Mouse (Mus musculus) embryonic facial prominence, embryonic 12.5 days (tissue): Measurements from ENCODE around the gene Taar2. TPM values are rescaled to one million over a fixed set of nuclear protein-coding genes. Genes with fewer than 3 reads are reported as not detected.

Experiments
- ATAC-seq: fragments of 200-750 bp; cut with Nextera tagmentation; 2 replicates; pipeline ENCODE4 v1.8.0; 2017; ENCODE audit not compliant: insufficient number of reproducible peaks, insufficient read depth, low FRiP score, low TSS enrichment
- H3K27ac ChIP-seq: fragments of 300-500 bp; sonication (generic); 2 replicates; pipeline ENCODE4 v1.5.1; 2016; ENCODE audit warnings: mild to moderate bottlenecking
- H3K27me3 ChIP-seq: fragments of 300-500 bp; sonication (generic); 2 replicates; pipeline ENCODE4 v1.6.1; 2016; ENCODE audit warnings: mild to moderate bottlenecking, moderate library complexity
- H3K36me3 ChIP-seq: fragments of 300-500 bp; sonication (generic); 2 replicates; pipeline ENCODE4 v1.6.1; 2016; ENCODE audit warnings: mild to moderate bottlenecking
- H3K4me1 ChIP-seq: fragments of 300-500 bp; sonication (generic); 2 replicates; pipeline ENCODE4 v1.6.1; 2016
- H3K4me2 ChIP-seq: fragments of 300-500 bp; sonication (generic); replicated peaks from 2 replicates; pipeline ENCODE4 v1.6.1; 2016; ENCODE audit warnings: mild to moderate bottlenecking, moderate library complexity
- H3K4me3 ChIP-seq: fragments of 300-500 bp; sonication (generic); 2 replicates; pipeline ENCODE4 v1.5.1; 2016; ENCODE audit warnings: mild to moderate bottlenecking
- H3K9ac ChIP-seq: fragments of 300-500 bp; sonication (generic); 2 replicates; pipeline ENCODE4 v1.6.1; 2016; ENCODE audit warnings: mild to moderate bottlenecking, moderate library complexity
- H3K9me3 ChIP-seq: fragments of 300-500 bp; sonication (generic); 2 replicates; pipeline ENCODE4 v1.6.1; 2016; ENCODE audit warnings: mild to moderate bottlenecking, moderate library complexity
- WGBS: fragments of 180-500 bp; shearing (Covaris S2); methylation state at CpG from one replicate; pipeline ENCODE4 v1.1.7; 2016; 5-methylcytosine and 5-hydroxymethylcytosine counted together
- polyA plus RNA-seq: library from polyadenylated mRNA; unstranded; fragments of >200 nt; fragmentation: Nextera tagmentation; extraction: Ambion mirVana; gene quantifications from 2 replicates; pipeline ENCODE4 v1.2.1, GENCODE M21; 2016

Gene Taar2
- polyA plus RNA-seq, 1 experiment from 2014 or later: not detected

DNA sequence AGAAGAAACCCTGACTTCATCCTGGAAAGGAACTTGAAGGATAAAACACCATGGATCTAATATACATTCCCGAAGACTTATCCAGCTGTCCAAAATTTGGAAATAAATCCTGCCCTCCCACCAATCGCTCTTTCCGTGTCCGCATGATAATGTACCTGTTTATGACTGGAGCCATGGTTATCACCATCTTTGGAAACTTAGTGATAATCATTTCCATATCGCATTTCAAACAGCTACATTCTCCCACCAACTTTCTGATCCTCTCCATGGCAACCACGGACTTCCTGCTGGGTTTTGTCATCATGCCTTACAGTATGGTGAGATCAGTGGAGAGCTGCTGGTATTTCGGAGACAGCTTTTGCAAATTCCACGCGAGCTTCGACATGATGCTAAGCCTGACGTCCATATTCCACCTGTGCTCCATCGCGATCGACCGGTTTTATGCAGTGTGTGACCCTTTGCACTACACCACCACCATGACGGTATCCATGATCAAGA is 11.2 kb downstream of the Taar2 start, which contains the start of gene Taar3:
Gene Taar3 (plus strand): TSS at position 51 of the 498 bp plus-strand sequence.
- H3K9ac ChIP-seq: no peak within 1 kb of the TSS
- H3K36me3 ChIP-seq: no peaks in the 10 kb centered on the region
- H3K27me3 ChIP-seq: no peaks in the 10 kb centered on the region
- H3K4me2 ChIP-seq: no peak within 1 kb of the TSS
- no peaks in the 10 kb centered on the region for H3K4me1 ChIP-seq
- WGBS: 85% methylated on average over 16 of the region's 16 CpGs
- H3K27ac ChIP-seq: no peak within 1 kb of the TSS
- no peak for ATAC-seq
- H3K9me3 ChIP-seq: no peaks in the 10 kb centered on the region
- no peak within 1 kb of the TSS for H3K4me3 ChIP-seq

DNA sequence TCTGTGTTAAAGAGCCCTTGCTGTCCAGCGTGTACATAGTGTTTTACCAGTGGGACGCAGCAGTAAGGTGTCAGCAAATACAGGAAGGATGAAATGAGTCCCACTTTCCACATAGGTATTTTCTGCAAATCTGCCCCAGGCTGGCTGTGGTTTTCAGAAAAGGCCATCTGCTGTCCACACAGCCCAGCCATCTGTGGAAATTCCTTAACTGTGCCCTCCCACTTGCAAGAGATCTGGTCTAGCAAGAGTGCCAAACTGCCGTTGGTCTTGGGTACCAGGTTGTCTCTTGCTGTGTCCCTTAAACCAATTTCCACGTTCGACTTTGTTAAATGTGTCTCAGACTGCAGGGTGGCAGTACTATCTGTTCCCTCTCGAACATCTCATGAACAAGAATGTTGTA is 13.3 kb downstream of the Taar2 start:
- 85% methylated on average over 6 of the region's 6 CpGs for WGBS
- H3K9ac ChIP-seq: no peak overlapping the region
- H3K27ac ChIP-seq: no peak overlapping the region
- H3K27me3 ChIP-seq: no peaks in the 10 kb centered on the region
- H3K4me2 ChIP-seq: no peak overlapping the region
- no peaks in the 10 kb centered on the region for H3K9me3 ChIP-seq
- no peaks in the 10 kb centered on the region for H3K36me3 ChIP-seq
- ATAC-seq: no peak
- H3K4me1 ChIP-seq: no peaks in the 10 kb centered on the region
- H3K4me3 ChIP-seq: no peak overlapping the region

DNA sequence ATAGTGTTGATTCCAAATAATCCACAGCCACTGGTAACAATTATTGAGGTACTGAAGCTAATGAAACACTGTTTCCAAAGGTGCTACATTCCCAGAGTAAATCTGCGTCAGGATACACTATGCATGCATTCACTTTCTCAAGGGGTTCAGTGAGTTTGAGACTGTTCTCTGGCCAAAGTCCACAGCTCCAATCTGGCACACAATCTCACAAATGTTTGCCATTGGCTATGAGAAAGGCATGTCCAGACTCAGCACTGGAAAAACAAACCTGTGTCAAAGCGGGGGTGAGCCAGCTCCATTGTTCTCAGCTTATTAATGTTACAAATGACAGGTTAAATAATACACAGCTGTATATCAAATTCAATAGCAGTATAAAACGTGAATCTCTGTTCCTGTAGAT is 20.7 kb downstream of the Taar2 start:
- Histone ChIP-seq H3K9ac (no peak overlapping the region), H3K27me3 (no peaks in the 10 kb centered on the region), H3K9me3 (no peaks in the 10 kb centered on the region), H3K4me2 (no peak overlapping the region), H3K36me3 (no peaks in the 10 kb centered on the region), H3K27ac (no peak overlapping the region), H3K4me1 (no peaks in the 10 kb centered on the region), H3K4me3 (no peak overlapping the region)
- no peak for ATAC-seq
- WGBS: 52% methylated on average over 3 of the region's 3 CpGs

DNA sequence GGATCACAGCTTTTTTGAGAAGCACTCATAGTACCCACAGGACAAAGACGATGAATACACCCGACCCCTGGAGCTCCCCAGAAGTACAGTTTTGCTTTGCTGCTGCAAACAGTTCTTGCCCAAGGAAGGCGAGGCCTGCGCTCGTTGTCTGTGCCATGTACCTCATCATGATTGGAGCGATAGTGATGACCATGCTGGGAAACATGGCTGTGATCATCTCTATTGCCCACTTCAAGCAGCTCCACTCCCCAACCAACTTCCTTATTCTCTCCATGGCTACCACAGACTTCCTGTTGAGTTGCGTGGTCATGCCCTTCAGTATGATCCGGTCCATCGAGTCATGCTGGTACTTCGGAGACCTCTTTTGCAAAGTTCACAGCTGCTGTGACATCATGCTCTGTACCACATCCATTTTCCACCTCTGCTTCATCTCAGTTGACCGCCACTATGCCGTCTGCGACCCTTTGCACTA is 22.1 kb downstream of the Taar2 start, which contains the start of gene Taar4:
Gene Taar4 (plus strand): TSS at position 51 of the 472 bp plus-strand sequence.
- WGBS: 95% methylated on average over 13 of the region's 13 CpGs
- Histone ChIP-seq H3K27ac (no peak within 1 kb of the TSS), H3K4me1 (no peaks in the 10 kb centered on the region), H3K36me3 (no peaks in the 10 kb centered on the region), H3K9me3 (no peaks in the 10 kb centered on the region), H3K4me3 (no peak within 1 kb of the TSS), H3K9ac (no peak within 1 kb of the TSS), H3K4me2 (no peak within 1 kb of the TSS), H3K27me3 (no peaks in the 10 kb centered on the region)
- no peak for ATAC-seq

DNA sequence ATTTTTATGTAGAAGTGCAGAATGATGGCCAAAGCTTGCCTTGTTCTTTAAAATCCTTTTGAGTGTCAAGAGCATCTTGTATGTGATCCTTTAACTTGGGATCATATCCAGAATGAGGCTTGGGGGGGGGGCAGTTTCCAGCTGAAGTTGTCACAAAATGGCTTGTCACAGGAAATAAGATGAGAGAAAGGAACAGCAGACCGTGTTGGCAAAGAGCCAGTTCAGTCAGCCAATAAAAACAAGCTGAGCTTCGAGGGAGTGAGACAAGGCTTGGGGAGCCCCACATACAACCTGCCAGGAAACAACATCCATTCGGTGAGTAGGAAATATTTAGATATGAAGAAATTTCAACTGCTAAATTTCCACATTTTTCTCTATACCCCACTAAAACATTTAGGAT is 25.1 kb downstream of the Taar2 start:
- no peak overlapping the region for H3K4me2 ChIP-seq
- WGBS: 67% methylated on average over 3 of the region's 3 CpGs
- no peaks in the 10 kb centered on the region for H3K9me3 ChIP-seq
- H3K36me3 ChIP-seq: no peaks in the 10 kb centered on the region
- H3K27me3 ChIP-seq: no peaks in the 10 kb centered on the region
- H3K27ac ChIP-seq: no peak overlapping the region
- H3K9ac ChIP-seq: no peak overlapping the region
- H3K4me1 ChIP-seq: no peaks in the 10 kb centered on the region
- ATAC-seq: no peak
- no peak overlapping the region for H3K4me3 ChIP-seq

DNA sequence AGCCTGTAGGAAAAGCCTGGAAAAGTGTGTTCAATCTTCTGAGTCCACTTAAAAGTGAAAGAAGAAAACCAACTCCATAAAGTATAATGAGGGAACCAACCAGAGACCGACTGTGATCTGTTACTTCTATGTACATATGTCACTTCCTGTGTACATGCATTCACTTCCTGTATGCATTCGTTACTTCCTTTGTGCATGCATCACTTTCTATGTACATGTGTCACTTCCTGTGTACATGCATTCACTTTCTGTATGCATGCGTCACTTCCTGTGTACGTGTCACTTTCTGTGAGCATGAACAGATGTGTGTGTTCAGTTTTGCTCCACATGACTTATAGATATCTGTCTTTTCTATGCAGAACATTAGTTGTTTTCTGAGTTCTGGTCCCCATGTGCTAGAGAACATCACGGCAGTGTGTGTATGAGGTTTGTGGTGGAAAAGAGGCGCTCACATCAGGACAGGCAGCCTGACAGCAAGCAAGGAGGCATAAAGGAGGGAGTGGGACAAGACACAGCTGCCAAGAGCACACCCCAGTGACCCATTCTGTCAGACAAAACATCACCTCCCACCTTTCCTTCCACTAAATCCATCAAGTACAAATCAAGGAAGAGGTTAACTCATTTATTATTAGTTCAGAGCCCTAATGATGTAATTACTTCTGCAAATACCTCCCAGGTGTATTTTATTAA is 26.7 kb downstream of the Taar2 start:
- no peak for ATAC-seq
- Histone ChIP-seq H3K4me2 (no peak overlapping the region), H3K4me3 (no peak overlapping the region), H3K27ac (no peak overlapping the region), H3K36me3 (no peaks in the 10 kb centered on the region), H3K4me1 (no peaks in the 10 kb centered on the region), H3K9me3 (no peaks in the 10 kb centered on the region), H3K9ac (no peak overlapping the region), H3K27me3 (no peaks in the 10 kb centered on the region)
- WGBS: 92% methylated on average over 6 of the region's 6 CpGs

DNA sequence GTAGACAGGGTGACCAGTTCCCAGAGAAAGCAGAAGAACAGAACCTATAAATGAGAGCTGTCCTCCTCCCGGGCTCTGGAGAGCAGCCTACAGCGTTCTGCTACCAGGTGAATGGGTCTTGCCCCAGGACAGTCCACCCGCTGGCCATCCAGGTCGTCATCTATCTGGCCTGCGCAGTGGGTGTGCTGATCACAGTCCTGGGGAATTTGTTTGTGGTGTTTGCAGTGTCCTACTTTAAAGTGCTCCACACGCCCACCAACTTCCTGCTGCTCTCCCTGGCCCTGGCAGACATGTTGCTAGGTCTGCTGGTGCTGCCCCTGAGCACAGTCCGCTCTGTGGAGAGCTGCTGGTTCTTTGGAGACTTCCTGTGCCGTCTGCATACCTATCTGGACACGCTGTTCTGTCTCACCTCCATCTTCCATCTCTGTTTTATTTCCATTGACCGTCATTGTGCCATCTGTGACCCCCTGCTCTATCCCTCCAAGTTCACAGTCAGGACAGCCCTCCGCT is 32.3 kb downstream of the Taar2 start, which contains the start of gene Taar5:
Gene Taar5 (plus strand): TSS at position 51 of the 510 bp plus-strand sequence.
- H3K9ac ChIP-seq: no peak within 1 kb of the TSS
- H3K27ac ChIP-seq: no peak within 1 kb of the TSS
- no peaks in the 10 kb centered on the region for H3K4me1 ChIP-seq
- H3K36me3 ChIP-seq: no peaks in the 10 kb centered on the region
- H3K4me2 ChIP-seq: no peak within 1 kb of the TSS
- 88% methylated on average over 11 of the region's 11 CpGs for WGBS
- no peaks in the 10 kb centered on the region for H3K9me3 ChIP-seq
- H3K27me3 ChIP-seq: 0 out of 2 replicates have a peak, but pooled peaks cover 3% of the 10 kb centered on the region
- no peak for ATAC-seq
- H3K4me3 ChIP-seq: no peak within 1 kb of the TSS

DNA sequence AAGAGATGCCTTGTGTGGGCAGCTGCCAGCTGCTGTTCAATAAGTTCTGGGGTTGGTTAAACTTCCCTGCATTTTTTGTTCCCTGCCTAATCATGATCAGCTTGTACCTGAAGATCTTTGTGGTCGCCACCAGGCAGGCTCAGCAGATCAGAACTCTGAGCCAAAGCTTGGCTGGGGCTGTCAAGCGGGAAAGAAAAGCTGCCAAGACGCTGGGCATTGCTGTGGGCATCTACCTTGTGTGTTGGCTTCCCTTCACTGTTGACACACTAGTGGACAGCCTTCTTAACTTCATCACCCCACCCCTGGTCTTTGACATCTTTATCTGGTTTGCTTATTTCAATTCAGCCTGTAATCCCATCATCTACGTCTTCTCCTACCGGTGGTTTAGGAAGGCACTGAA is 32.9 kb downstream of the Taar2 start:
- H3K9ac ChIP-seq: no peak overlapping the region
- no peaks in the 10 kb centered on the region for H3K4me1 ChIP-seq
- H3K27me3 ChIP-seq: 0 out of 2 replicates have a peak, but pooled peaks cover 3% of the 10 kb centered on the region
- H3K9me3 ChIP-seq: no peaks in the 10 kb centered on the region
- H3K4me3 ChIP-seq: no peak overlapping the region
- 89% methylated on average over 5 of the region's 5 CpGs for WGBS
- no peak for ATAC-seq
- H3K36me3 ChIP-seq: no peaks in the 10 kb centered on the region
- no peak overlapping the region for H3K4me2 ChIP-seq
- H3K27ac ChIP-seq: no peak overlapping the region

DNA sequence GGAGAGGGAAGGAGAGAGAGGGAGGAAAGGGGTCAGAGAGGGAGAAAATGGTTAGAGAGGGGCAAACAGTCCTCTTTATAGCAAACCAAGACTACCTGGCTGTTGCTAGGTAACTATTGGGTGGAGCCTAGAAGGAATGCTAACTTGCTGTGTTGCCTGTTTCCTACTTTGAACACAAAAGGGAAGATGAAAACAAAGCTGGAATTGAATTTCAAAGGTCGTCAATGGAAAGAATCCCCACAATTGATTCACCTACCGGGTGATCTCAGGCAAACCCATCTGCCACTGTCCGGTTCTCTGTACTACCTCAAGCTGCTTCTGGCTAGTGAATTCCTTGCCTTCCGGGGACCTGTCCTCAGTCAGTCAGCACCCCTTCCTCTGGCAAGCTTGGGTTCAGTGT is 39.6 kb downstream of the Taar2 start:
- Histone ChIP-seq H3K9ac (no peak overlapping the region), H3K27me3 (0 out of 2 replicates have a peak, but pooled peaks cover 4% of the 10 kb centered on the region), H3K4me3 (no peak overlapping the region), H3K9me3 (no peaks in the 10 kb centered on the region), H3K27ac (no peak overlapping the region), H3K4me2 (no peak overlapping the region), H3K36me3 (no peaks in the 10 kb centered on the region), H3K4me1 (no peaks in the 10 kb centered on the region)
- WGBS: 38% methylated on average over 4 of the region's 4 CpGs
- ATAC-seq: no peak

DNA sequence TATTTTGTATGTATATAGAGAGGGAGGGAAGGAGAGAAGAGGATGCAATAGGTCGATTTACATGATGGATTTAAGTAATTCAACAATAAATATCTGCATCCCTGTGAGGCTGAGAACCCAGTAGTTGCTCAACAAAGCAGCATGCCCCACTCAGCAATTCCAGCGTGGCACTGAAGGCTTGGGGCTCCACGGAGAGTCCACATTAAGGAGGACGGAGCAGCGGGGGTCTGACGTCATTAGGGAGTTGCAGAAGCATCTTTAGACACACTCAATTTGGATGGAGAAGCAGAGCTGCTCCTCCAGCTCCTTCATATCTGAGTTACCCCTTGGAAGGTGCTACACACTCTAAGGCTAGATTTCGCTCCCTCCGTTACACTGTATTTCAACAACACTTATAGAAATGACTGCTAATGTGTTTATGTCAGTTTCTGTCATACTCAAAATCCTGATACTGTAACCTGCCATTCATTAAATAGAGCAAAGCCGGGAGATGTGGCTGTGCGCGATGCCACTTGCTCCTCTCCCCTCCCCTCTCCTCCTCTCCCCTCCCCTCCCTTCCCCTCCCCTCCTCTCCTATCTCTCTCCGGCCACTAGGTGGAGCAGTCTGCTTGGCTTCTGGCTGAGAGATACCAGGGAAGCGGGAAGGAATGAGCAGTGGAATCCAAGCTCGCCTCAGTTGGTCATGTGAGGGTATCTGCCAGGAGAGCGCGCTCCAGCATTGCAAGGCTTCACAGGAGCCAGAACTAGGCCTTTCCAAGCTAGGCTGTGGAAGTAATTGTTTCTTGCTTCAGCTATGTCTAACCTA is 40.7 kb downstream of the Taar2 start:
- Histone ChIP-seq H3K36me3 (no peaks in the 10 kb centered on the region), H3K27me3 (0 out of 2 replicates have a peak, but pooled peaks cover 4% of the 10 kb centered on the region), H3K9ac (no peak overlapping the region), H3K4me2 (no peak overlapping the region), H3K9me3 (no peaks in the 10 kb centered on the region), H3K4me1 (no peaks in the 10 kb centered on the region), H3K4me3 (no peak overlapping the region), H3K27ac (no peak overlapping the region)
- no peak; the same call in 1 of the 2 replicates for ATAC-seq
- WGBS: 43% methylated on average over 16 of the region's 16 CpGs

DNA sequence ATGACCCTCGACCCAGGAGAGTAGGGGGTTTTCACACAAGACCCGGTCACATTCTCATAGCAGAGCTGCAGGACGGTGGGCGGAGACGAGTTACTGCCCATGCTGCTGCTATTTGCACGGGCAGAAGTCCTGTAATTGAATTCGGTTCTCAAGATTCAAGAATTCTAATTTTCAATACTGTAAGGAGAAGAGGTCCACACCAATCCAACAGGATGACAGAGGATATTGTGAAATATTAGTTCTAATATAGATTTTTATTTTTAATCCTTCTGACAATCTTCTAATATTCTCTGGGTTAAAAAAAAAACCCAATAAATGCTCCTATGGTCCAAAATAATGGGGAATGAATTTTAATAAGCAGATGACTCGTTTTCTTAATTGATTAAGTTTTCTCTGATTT is 47.2 kb downstream of the Taar2 start, which contains the start of gene Taar6:
Gene Taar6 (minus strand): TSS at position 101 of the 400 bp plus-strand sequence.
- no peak within 1 kb of the TSS for H3K4me3 ChIP-seq
- H3K27ac ChIP-seq: no peak within 1 kb of the TSS
- WGBS: 72% methylated on average over 8 of the region's 8 CpGs
- no peak within 1 kb of the TSS for H3K4me2 ChIP-seq
- no peak within 1 kb of the TSS for H3K9ac ChIP-seq
- no peaks in the 10 kb centered on the region for H3K27me3 ChIP-seq
- no peaks in the 10 kb centered on the region for H3K36me3 ChIP-seq
- no peak for ATAC-seq
- H3K4me1 ChIP-seq: no peaks in the 10 kb centered on the region
- H3K9me3 ChIP-seq: no peaks in the 10 kb centered on the region
